Comparison of ENCODE assay signal across 8 mouse cellular contexts in genomic region chrX:136708168-136708681, GRCm38 (mm10). TPM values are rescaled to one million over a fixed set of nuclear protein-coding genes. Genes with fewer than 3 reads are reported as not detected.
DNase-seq lines count a peak whose midpoint lies in the region; ATAC-seq and TF ChIP-seq lines count a peak whose summit lies in the region.

No protein-coding gene starts in this region.

- peak overlapping the region; percentile 52 for H3K4me2 ChIP-seq in embryonic facial prominence, embryonic 15.5 days (replicated peaks)
- peak overlapping the region; percentile 59 for H3K4me2 ChIP-seq in heart, embryonic 15.5 days
- H3K4me2 ChIP-seq in kidney, postnatal 0 days (ENCODE audit: low read length), result peak overlapping the region; percentile 62
- peak overlapping the region; percentile 60 for H3K4me2 ChIP-seq in liver, embryonic 11.5 days
- H3K4me2 ChIP-seq in midbrain, postnatal 0 days (ENCODE audit: low read depth, low read length, poor library complexity, severe bottlenecking), result peak overlapping the region; percentile 56
- peak overlapping the region; percentile 55 for H3K4me2 ChIP-seq in stomach, postnatal 0 days (replicated peaks; ENCODE audit: low read depth)

- H3K9ac ChIP-seq in embryonic facial prominence, embryonic 15.5 days, result peak overlapping the region; percentile 26
- peak overlapping the region; percentile 56 for H3K9ac ChIP-seq in heart, embryonic 15.5 days
- peak overlapping the region; percentile 68 for H3K9ac ChIP-seq in kidney, postnatal 0 days (ENCODE audit: low read depth, low read length)
- H3K9ac ChIP-seq in liver, embryonic 11.5 days (ENCODE audit: low read depth, low read length), result peak overlapping the region; percentile 21
- H3K9ac ChIP-seq in midbrain, postnatal 0 days (replicated peaks; ENCODE audit: low read length, poor library complexity, severe bottlenecking), result peak overlapping the region; percentile 66
- H3K9ac ChIP-seq in stomach, postnatal 0 days (ENCODE audit: low read length), result peak overlapping the region; percentile 61

- H3K4me3 ChIP-seq in embryonic facial prominence, embryonic 15.5 days (replicated peaks), result peak overlapping the region; percentile 52
- H3K4me3 ChIP-seq in heart, embryonic 15.5 days, result peak overlapping the region; percentile 62
- H3K4me3 ChIP-seq in kidney, postnatal 0 days (replicated peaks; ENCODE audit: low read depth, low read length), result peak overlapping the region; percentile 48
- peak overlapping the region; percentile 47 for H3K4me3 ChIP-seq in liver, embryonic 11.5 days (ENCODE audit: low read depth, low read length)
- peak overlapping the region; percentile 39 for H3K4me3 ChIP-seq in midbrain, postnatal 0 days (ENCODE audit: low read depth, low read length)
- H3K4me3 ChIP-seq in stomach, postnatal 0 days (ENCODE audit: low read depth, low read length), result peak overlapping the region; percentile 45

- WGBS in embryonic facial prominence, embryonic 15.5 days, result 12% methylated on average over 18 of the region's 18 CpGs
- WGBS in heart, embryonic 15.5 days, result 2% methylated on average over 18 of the region's 18 CpGs
- WGBS in kidney, postnatal 0 days, result 14% methylated on average over 18 of the region's 18 CpGs
- 14% methylated on average over 15 of the region's 18 CpGs for WGBS in liver, embryonic 11.5 days
- WGBS in midbrain, postnatal 0 days, result 16% methylated on average over 18 of the region's 18 CpGs
- 12% methylated on average over 16 of the region's 18 CpGs for WGBS in stomach, postnatal 0 days

- no peaks in the 10 kb centered on the region for H3K27me3 ChIP-seq in embryonic facial prominence, embryonic 15.5 days
- no peaks in the 10 kb centered on the region for H3K27me3 ChIP-seq in heart, embryonic 15.5 days
- no peaks in the 10 kb centered on the region for H3K27me3 ChIP-seq in kidney, postnatal 0 days (ENCODE audit: insufficient read depth, low read length)
- H3K27me3 ChIP-seq in liver, embryonic 11.5 days (replicated peaks; ENCODE audit: control insufficient read depth, insufficient read depth, low read length), result no peaks in the 10 kb centered on the region
- no peaks in the 10 kb centered on the region for H3K27me3 ChIP-seq in midbrain, postnatal 0 days (ENCODE audit: insufficient read depth, low read length)
- H3K27me3 ChIP-seq in stomach, postnatal 0 days (ENCODE audit: control insufficient read depth, insufficient read depth, low read length), result no peaks in the 10 kb centered on the region

- no peak for TF ChIP-seq EP300 in stomach, postnatal 0 days (optimal IDR thresholded peaks at IDR 0.05)

- no peaks in the 10 kb centered on the region for H3K4me1 ChIP-seq in embryonic facial prominence, embryonic 15.5 days
- H3K4me1 ChIP-seq in heart, embryonic 15.5 days (replicated peaks), result no peaks in the 10 kb centered on the region
- no peaks in the 10 kb centered on the region for H3K4me1 ChIP-seq in kidney, postnatal 0 days (replicated peaks; ENCODE audit: insufficient read depth, low read length)
- no peaks in the 10 kb centered on the region for H3K4me1 ChIP-seq in liver, embryonic 11.5 days (replicated peaks; ENCODE audit: control insufficient read depth, insufficient read depth, low read length)
- H3K4me1 ChIP-seq in midbrain, postnatal 0 days (ENCODE audit: insufficient read depth, low read length), result no peaks in the 10 kb centered on the region
- H3K4me1 ChIP-seq in stomach, postnatal 0 days (replicated peaks; ENCODE audit: control insufficient read depth, insufficient read depth), result no peaks in the 10 kb centered on the region

- no peaks in the 10 kb centered on the region for H3K36me3 ChIP-seq in embryonic facial prominence, embryonic 15.5 days
- H3K36me3 ChIP-seq in heart, embryonic 15.5 days, result no peaks in the 10 kb centered on the region
- no peaks in the 10 kb centered on the region for H3K36me3 ChIP-seq in kidney, postnatal 0 days (ENCODE audit: insufficient read depth, low read length)
- H3K36me3 ChIP-seq in liver, embryonic 11.5 days (ENCODE audit: control insufficient read depth, insufficient read depth, low read length), result no peaks in the 10 kb centered on the region
- H3K36me3 ChIP-seq in midbrain, postnatal 0 days (ENCODE audit: insufficient read depth, low read length), result no peaks in the 10 kb centered on the region
- no peaks in the 10 kb centered on the region for H3K36me3 ChIP-seq in stomach, postnatal 0 days (ENCODE audit: control insufficient read depth, insufficient read depth, low read length)

- DNase-seq in adrenal gland, postnatal 4 days (ENCODE audit: low spot score in 2 of 2), result peak; percentile 6 to 24
- DNase-seq in kidney, postnatal 0 days (ENCODE audit: low spot score), result peak; percentile 73
- peak; percentile 36 for DNase-seq in liver, embryonic 11.5 days (ENCODE audit: low spot score)
- DNase-seq in midbrain, postnatal 0 days (ENCODE audit: low spot score), result peak; percentile 77
- peak; percentile 28 for DNase-seq in stomach, postnatal 0 days (ENCODE audit: low spot score)

- TF ChIP-seq CTCF in kidney, postnatal 0 days (IDR thresholded peaks at IDR 0.05; ENCODE audit: low read depth), result no peak
- TF ChIP-seq CTCF in midbrain, postnatal 0 days (IDR thresholded peaks at IDR 0.05), result no peak
- TF ChIP-seq CTCF in stomach, postnatal 0 days (IDR thresholded peaks at IDR 0.05; ENCODE audit: low read depth), result no peak

- H3K9me3 ChIP-seq in embryonic facial prominence, embryonic 15.5 days (replicated peaks), result no peaks in the 10 kb centered on the region
- no peaks in the 10 kb centered on the region for H3K9me3 ChIP-seq in heart, embryonic 15.5 days (replicated peaks)
- no peaks in the 10 kb centered on the region for H3K9me3 ChIP-seq in kidney, postnatal 0 days (replicated peaks; ENCODE audit: low read length)
- H3K9me3 ChIP-seq in liver, embryonic 11.5 days (ENCODE audit: control insufficient read depth, low read length), result no peaks in the 10 kb centered on the region
- no peaks in the 10 kb centered on the region for H3K9me3 ChIP-seq in midbrain, postnatal 0 days (ENCODE audit: low read length)
- H3K9me3 ChIP-seq in stomach, postnatal 0 days (ENCODE audit: control insufficient read depth, low read length), result no peaks in the 10 kb centered on the region

- ATAC-seq in CD4-positive, CD25-positive, alpha-beta regulatory T cell, adult 4 months, result peak; percentile 51
- peak; percentile 78 for ATAC-seq in embryonic facial prominence, embryonic 15.5 days (ENCODE audit: insufficient number of reproducible peaks, low FRiP score, low TSS enrichment, low read depth)
- peak; percentile 80 for ATAC-seq in heart, embryonic 15.5 days (replicated peaks; ENCODE audit: insufficient number of reproducible peaks, insufficient read depth, low FRiP score, low read depth)
- ATAC-seq in kidney, postnatal 0 days (replicated peaks; ENCODE audit: low FRiP score, low read depth), result peak; percentile 89
- peak; percentile 60 for ATAC-seq in liver, embryonic 11.5 days (replicated peaks; ENCODE audit: low FRiP score)
- peak; percentile 86 for ATAC-seq in midbrain, postnatal 0 days (ENCODE audit: low FRiP score)
- ATAC-seq in stomach, postnatal 0 days (ENCODE audit: low FRiP score, low TSS enrichment), result peak; percentile 64; the same call in 1 of the 2 replicates

- H3K27ac ChIP-seq in embryonic facial prominence, embryonic 15.5 days (replicated peaks), result peak overlapping the region; percentile 80
- H3K27ac ChIP-seq in heart, embryonic 15.5 days, result peak overlapping the region; percentile 80
- H3K27ac ChIP-seq in kidney, postnatal 0 days, result peak overlapping the region; percentile 77
- H3K27ac ChIP-seq in liver, embryonic 11.5 days (ENCODE audit: low read depth, low read length), result no peak overlapping the region
- H3K27ac ChIP-seq in midbrain, postnatal 0 days (ENCODE audit: low read depth, low read length), result peak overlapping the region; percentile 94
- peak overlapping the region; percentile 73 for H3K27ac ChIP-seq in stomach, postnatal 0 days (replicated peaks)

RNA-seq across cellular contexts. Expression of gene Tceal1, which starts 0.4 kb away (rescaled TPM):
- not detected for polyA plus RNA-seq in CD4-positive, CD25-positive, alpha-beta regulatory T cell, adult 4 months (2017; shearing (Covaris generic))
- 1 to 10 TPM; 9.5 to 9.8 TPM for total RNA-seq in adrenal gland, postnatal 4 days (2021)
- 13.8 and 14.9 TPM in 2 replicates for polyA plus RNA-seq in embryonic facial prominence, embryonic 15.5 days (2015; fragmentation: Nextera tagmentation; extraction: Ambion mirVana)
- polyA plus RNA-seq in heart, embryonic 15.5 days (2015; fragmentation: Nextera tagmentation; extraction: Ambion mirVana), result 9.0 and 10.6 TPM in 2 replicates
- 13.4 and 17.1 TPM in 2 replicates for polyA plus RNA-seq in kidney, postnatal 0 days (2015; fragmentation: Nextera tagmentation; extraction: Ambion mirVana)
- polyA plus RNA-seq in liver, embryonic 11.5 days (2014; fragmentation: Nextera tagmentation; extraction: Ambion mirVana), result 2.9 and 3.5 TPM in 2 replicates
- 21.2 and 23.2 TPM in 2 replicates for total RNA-seq in midbrain, postnatal 0 days (2014; rRNA removed)
- 24.0 and 28.0 TPM in 2 replicates for polyA plus RNA-seq in midbrain, postnatal 0 days (2015; fragmentation: Nextera tagmentation; extraction: Ambion mirVana)
- polyA plus RNA-seq in stomach, postnatal 0 days (2015; fragmentation: Nextera tagmentation; extraction: Ambion mirVana), result 7.6 and 8.2 TPM in 2 replicates

RNA-seq across cellular contexts. Expression of gene Morf4l2, which starts 35.3 kb away (rescaled TPM):
- 10 to 100 TPM; 77.2 to 78.0 TPM for polyA plus RNA-seq in CD4-positive, CD25-positive, alpha-beta regulatory T cell, adult 4 months (2017; shearing (Covaris generic))
- 100 to 1,000 TPM; 354 to 367 TPM for total RNA-seq in adrenal gland, postnatal 4 days (2021)
- polyA plus RNA-seq in embryonic facial prominence, embryonic 15.5 days (2015; fragmentation: Nextera tagmentation; extraction: Ambion mirVana), result 552 and 560 TPM in 2 replicates
- 302 and 318 TPM in 2 replicates for polyA plus RNA-seq in heart, embryonic 15.5 days (2015; fragmentation: Nextera tagmentation; extraction: Ambion mirVana)
- polyA plus RNA-seq in kidney, postnatal 0 days (2015; fragmentation: Nextera tagmentation; extraction: Ambion mirVana), result 478 and 504 TPM in 2 replicates
- 419 and 436 TPM in 2 replicates for polyA plus RNA-seq in liver, embryonic 11.5 days (2014; fragmentation: Nextera tagmentation; extraction: Ambion mirVana)
- total RNA-seq in midbrain, postnatal 0 days (2014; rRNA removed), result 355 and 449 TPM in 2 replicates
- polyA plus RNA-seq in midbrain, postnatal 0 days (2015; fragmentation: Nextera tagmentation; extraction: Ambion mirVana), result 603 and 621 TPM in 2 replicates
- polyA plus RNA-seq in stomach, postnatal 0 days (2015; fragmentation: Nextera tagmentation; extraction: Ambion mirVana), result 303 and 335 TPM in 2 replicates

Comparison
In these comparisons a context has a peak if more than half of its experiments do, and no peak if none do; other contexts are left out.
1. DNase-seq: peak in every context shown above with its lines; median percentile 77 in midbrain, postnatal 0 days; 73 in kidney, postnatal 0 days; 36 in liver, embryonic 11.5 days; 28 in stomach, postnatal 0 days; 15 in adrenal gland, postnatal 4 days.